Mouse (Mus musculus): ENCODE data around the gene Nfix. TPM values are rescaled to one million over a fixed set of nuclear protein-coding genes. Genes with fewer than 3 reads are reported as not detected.

The Nfix gene
- polyA plus RNA-seq, 1 experiment from 2014 or later: 67.4 TPM

- no peaks in the 10 kb centered on the region for H3K36me3 ChIP-seq (ENCODE audit: control insufficient read depth, insufficient read depth, low read length)
- no peaks in the 10 kb centered on the region for H3K9me3 ChIP-seq (ENCODE audit: control insufficient read depth, low read length)
- H3K4me3 ChIP-seq (ENCODE audit: low read depth, low read length): peak within 1 kb of the TSS; percentile 84
- DNase-seq (ENCODE audit: low spot score) (peak; percentile 99), ATAC-seq (ENCODE audit: low read depth) (peak; percentile 83)
- under 1% methylated on average over 27 of the region's 27 CpGs for WGBS
- peak within 1 kb of the TSS; percentile 88 for H3K4me2 ChIP-seq (ENCODE audit: low read depth, low read length)
- no peaks in the 10 kb centered on the region for H3K27me3 ChIP-seq (replicated peaks; ENCODE audit: control insufficient read depth, insufficient read depth, low read length)
- H3K27ac ChIP-seq (replicated peaks; ENCODE audit: low read depth, low read length): peak within 1 kb of the TSS; percentile 96
- H3K9ac ChIP-seq (ENCODE audit: low read depth, low read length): peak within 1 kb of the TSS; percentile 92
- peaks cover 32% of the 10 kb centered on the region for H3K4me1 ChIP-seq (ENCODE audit: control insufficient read depth, insufficient read depth, low read length)
Measured at GRCm38 (mm10) chr8:84662581-84663065, 137.5 kb downstream of the Nfix start, which contains the start of gene Ier2. Gene Ier2, minus strand, starts transcription at chr8:84662852.

GRCm38 (mm10) chr8:84661961-84662571 is 138.1 kb downstream of the Nfix start:
- Histone ChIP-seq H3K4me3 (ENCODE audit: low read depth, low read length) (peak overlapping the region; percentile 84), H3K9ac (ENCODE audit: low read depth, low read length) (peak overlapping the region; percentile 92), H3K27ac (replicated peaks; ENCODE audit: low read depth, low read length) (peak overlapping the region; percentile 96), H3K36me3 (ENCODE audit: control insufficient read depth, insufficient read depth, low read length) (no peaks in the 10 kb centered on the region), H3K4me2 (ENCODE audit: low read depth, low read length) (peak overlapping the region; percentile 88), H3K27me3 (replicated peaks; ENCODE audit: control insufficient read depth, insufficient read depth, low read length) (no peaks in the 10 kb centered on the region), H3K4me1 (ENCODE audit: control insufficient read depth, insufficient read depth, low read length) (peaks cover 38% of the 10 kb centered on the region), H3K9me3 (ENCODE audit: control insufficient read depth, low read length) (no peaks in the 10 kb centered on the region)
- DNase-seq (ENCODE audit: low spot score) (peak; percentile 66), ATAC-seq (ENCODE audit: low read depth) (peak; percentile 15; the same call in 1 of the 2 replicates)
- WGBS: under 1% methylated on average over 37 of the region's 61 CpGs

GRCm38 (mm10) chr8:84661458-84661871 is 138.7 kb downstream of the Nfix start:
- no peaks in the 10 kb centered on the region for H3K27me3 ChIP-seq (replicated peaks; ENCODE audit: control insufficient read depth, insufficient read depth, low read length)
- peak overlapping the region; percentile 96 for H3K27ac ChIP-seq (replicated peaks; ENCODE audit: low read depth, low read length)
- H3K4me3 ChIP-seq (ENCODE audit: low read depth, low read length): peak overlapping the region; percentile 84
- H3K4me1 ChIP-seq (ENCODE audit: control insufficient read depth, insufficient read depth, low read length): peaks cover 43% of the 10 kb centered on the region
- under 1% methylated on average over 24 of the region's 24 CpGs for WGBS
- H3K36me3 ChIP-seq (ENCODE audit: control insufficient read depth, insufficient read depth, low read length): no peaks in the 10 kb centered on the region
- H3K9ac ChIP-seq (ENCODE audit: low read depth, low read length): peak overlapping the region; percentile 92
- H3K9me3 ChIP-seq (ENCODE audit: control insufficient read depth, low read length): no peaks in the 10 kb centered on the region
- DNase-seq (ENCODE audit: low spot score) (peak; percentile 85), ATAC-seq (ENCODE audit: low read depth) (no peak)
- peak overlapping the region; percentile 88 for H3K4me2 ChIP-seq (ENCODE audit: low read depth, low read length)

- peak overlapping the region; percentile 88 for H3K4me2 ChIP-seq (ENCODE audit: low read depth, low read length)
- H3K4me3 ChIP-seq (ENCODE audit: low read depth, low read length): peak overlapping the region; percentile 84
- ATAC-seq (ENCODE audit: low read depth) (no peak), DNase-seq (ENCODE audit: low spot score) (peak; percentile 62)
- H3K36me3 ChIP-seq (ENCODE audit: control insufficient read depth, insufficient read depth, low read length): no peaks in the 10 kb centered on the region
- H3K9me3 ChIP-seq (ENCODE audit: control insufficient read depth, low read length): no peaks in the 10 kb centered on the region
- peak overlapping the region; percentile 96 for H3K27ac ChIP-seq (replicated peaks; ENCODE audit: low read depth, low read length)
- WGBS: 2% methylated on average over 20 of the region's 20 CpGs
- no peaks in the 10 kb centered on the region for H3K27me3 ChIP-seq (replicated peaks; ENCODE audit: control insufficient read depth, insufficient read depth, low read length)
- H3K9ac ChIP-seq (ENCODE audit: low read depth, low read length): peak overlapping the region; percentile 92
- H3K4me1 ChIP-seq (ENCODE audit: control insufficient read depth, insufficient read depth, low read length): peaks cover 45% of the 10 kb centered on the region
Measured at GRCm38 (mm10) chr8:84660819-84661457, 139.2 kb downstream of the Nfix start.

GRCm38 (mm10) chr8:84659936-84660818 is 140.0 kb downstream of the Nfix start:
- ATAC-seq (ENCODE audit: low read depth): no peak
- DNase-seq (ENCODE audit: low spot score): peak; percentile 78
- Histone ChIP-seq H3K4me2 (ENCODE audit: low read depth, low read length) (peak overlapping the region; percentile 88), H3K4me3 (ENCODE audit: low read depth, low read length) (peak overlapping the region; percentile 84), H3K36me3 (ENCODE audit: control insufficient read depth, insufficient read depth, low read length) (no peaks in the 10 kb centered on the region), H3K9me3 (ENCODE audit: control insufficient read depth, low read length) (no peaks in the 10 kb centered on the region), H3K27me3 (replicated peaks; ENCODE audit: control insufficient read depth, insufficient read depth, low read length) (no peaks in the 10 kb centered on the region), H3K4me1 (ENCODE audit: control insufficient read depth, insufficient read depth, low read length) (peaks cover 51% of the 10 kb centered on the region), H3K9ac (ENCODE audit: low read depth, low read length) (peak overlapping the region; percentile 92), H3K27ac (replicated peaks; ENCODE audit: low read depth, low read length) (peak overlapping the region; percentile 96)
- WGBS: 2% methylated on average over 33 of the region's 33 CpGs

GRCm38 (mm10) chr8:84658951-84659350 is 141.2 kb downstream of the Nfix start:
- peak overlapping the region; percentile 96; the same call in 1 of the 2 replicates for H3K27ac ChIP-seq (replicated peaks; ENCODE audit: low read depth, low read length)
- 65% methylated on average over 1 of the region's 1 CpGs for whole genome bisulfite sequencing
- H3K9me3 ChIP-seq (ENCODE audit: control insufficient read depth, low read length): no peaks in the 10 kb centered on the region
- no peak overlapping the region for H3K4me3 ChIP-seq (ENCODE audit: low read depth, low read length)
- DNase-seq (ENCODE audit: low spot score): no peak
- H3K36me3 ChIP-seq (ENCODE audit: control insufficient read depth, insufficient read depth, low read length): no peaks in the 10 kb centered on the region
- peaks cover 58% of the 10 kb centered on the region for H3K4me1 ChIP-seq (ENCODE audit: control insufficient read depth, insufficient read depth, low read length)
- H3K27me3 ChIP-seq (replicated peaks; ENCODE audit: control insufficient read depth, insufficient read depth, low read length): no peaks in the 10 kb centered on the region
- no peak overlapping the region; the same call in 1 of the 2 replicates for H3K4me2 ChIP-seq (ENCODE audit: low read depth, low read length)
- H3K9ac ChIP-seq (ENCODE audit: low read depth, low read length): no peak overlapping the region
- no peak for ATAC-seq (ENCODE audit: low read depth)

DNA sequence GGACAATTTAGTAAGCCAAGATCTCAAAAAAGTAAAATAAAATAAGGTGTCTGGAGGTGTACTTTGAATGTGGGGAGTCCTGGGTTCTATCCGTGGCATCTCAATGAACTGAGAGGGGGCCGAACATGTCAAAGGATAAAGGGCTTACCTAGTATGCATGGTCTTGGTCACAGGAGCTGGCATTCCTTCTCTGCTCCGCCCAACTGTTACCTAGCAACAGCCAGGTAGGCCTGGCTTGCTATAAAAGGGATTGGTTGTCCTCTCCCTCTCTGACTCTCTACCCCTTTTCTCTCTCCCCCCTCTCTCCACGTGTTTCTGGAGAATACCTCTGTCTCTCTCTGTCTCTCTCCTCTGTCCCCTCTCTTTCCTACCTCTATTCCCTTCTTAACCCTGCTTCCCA is 142.5 kb downstream of the Nfix start:
- Histone ChIP-seq H3K36me3 (ENCODE audit: control insufficient read depth, insufficient read depth, low read length) (no peaks in the 10 kb centered on the region), H3K4me2 (ENCODE audit: low read depth, low read length) (no peak overlapping the region), H3K27me3 (replicated peaks; ENCODE audit: control insufficient read depth, insufficient read depth, low read length) (no peaks in the 10 kb centered on the region), H3K4me3 (ENCODE audit: low read depth, low read length) (no peak overlapping the region), H3K9me3 (ENCODE audit: control insufficient read depth, low read length) (no peaks in the 10 kb centered on the region), H3K4me1 (ENCODE audit: control insufficient read depth, insufficient read depth, low read length) (peaks cover 51% of the 10 kb centered on the region), H3K27ac (replicated peaks; ENCODE audit: low read depth, low read length) (peak overlapping the region; percentile 97), H3K9ac (ENCODE audit: low read depth, low read length) (no peak overlapping the region)
- DNase-seq (ENCODE audit: low spot score) (no peak), ATAC-seq (ENCODE audit: low read depth) (no peak)
- WGBS: 46% methylated on average over 4 of the region's 4 CpGs

- H3K27ac ChIP-seq (replicated peaks; ENCODE audit: low read depth, low read length): peak overlapping the region; percentile 97
- peak overlapping the region; percentile 77 for H3K4me2 ChIP-seq (ENCODE audit: low read depth, low read length)
- ATAC-seq (ENCODE audit: low read depth): no peak
- no peaks in the 10 kb centered on the region for H3K27me3 ChIP-seq (replicated peaks; ENCODE audit: control insufficient read depth, insufficient read depth, low read length)
- no peak for DNase-seq (ENCODE audit: low spot score)
- no peaks in the 10 kb centered on the region for H3K9me3 ChIP-seq (ENCODE audit: control insufficient read depth, low read length)
- no peaks in the 10 kb centered on the region for H3K36me3 ChIP-seq (ENCODE audit: control insufficient read depth, insufficient read depth, low read length)
- peak overlapping the region; percentile 39 for H3K4me3 ChIP-seq (ENCODE audit: low read depth, low read length)
- peaks cover 51% of the 10 kb centered on the region for H3K4me1 ChIP-seq (ENCODE audit: control insufficient read depth, insufficient read depth, low read length)
- H3K9ac ChIP-seq (ENCODE audit: low read depth, low read length): peak overlapping the region; percentile 72
Measured at GRCm38 (mm10) chr8:84657203-84657602, 142.9 kb downstream of the Nfix start.

Data from embryonic facial prominence, embryonic 14.5 days (tissue).